Mouse (Mus musculus) lung, postnatal 4 days (tissue): ENCODE results near the gene Il6st.

Experiments
- DNase-seq, 2 experiments: peaks; one replicate each; pipeline ENCODE4 v3.0.0; 2021

Il6st gene

GRCm38 (mm10) chr13:112483015-112483414 is 19.1 kb downstream of the Il6st start:
- no peak for DNase-seq

GRCm38 (mm10) chr13:112486236-112486635 is 22.4 kb downstream of the Il6st start:
- DNase-seq = no peak

- DNase-seq = no peak
These were observed 22.8 kb downstream of the Il6st start for GRCm38 (mm10) chr13:112486676-112487075.

GRCm38 (mm10) chr13:112490036-112490435 is 26.2 kb downstream of the Il6st start:
- no peak for DNase-seq

GRCm38 (mm10) chr13:112491636-112492284 is 27.9 kb downstream of the Il6st start:
- no peak for DNase-seq

GRCm38 (mm10) chr13:112492285-112492678 is 28.4 kb downstream of the Il6st start:
- DNase-seq = no peak

- no peak for DNase-seq
These were observed 30.7 kb downstream of the Il6st start for GRCm38 (mm10) chr13:112494590-112494989.

GRCm38 (mm10) chr13:112500027-112500426 is 36.2 kb downstream of the Il6st start:
- DNase-seq = no peak

- no peak for DNase-seq
These were observed 36.6 kb downstream of the Il6st start for GRCm38 (mm10) chr13:112500466-112500865.

- DNase-seq = no peak
These were observed 40.0 kb downstream of the Il6st start for GRCm38 (mm10) chr13:112503846-112504245.

GRCm38 (mm10) chr13:112505436-112505835 is 41.6 kb downstream of the Il6st start:
- DNase-seq = no peak

GRCm38 (mm10) chr13:112506766-112507165 is 42.9 kb downstream of the Il6st start:
- DNase-seq = no peak

- DNase-seq = no peak
These were observed 43.8 kb downstream of the Il6st start for GRCm38 (mm10) chr13:112507691-112508090.

GRCm38 (mm10) chr13:112508487-112508886 is 44.6 kb downstream of the Il6st start:
- DNase-seq = no peak

- peak; percentile 38 to 65 for DNase-seq
These were observed 45.6 kb downstream of the Il6st start for GRCm38 (mm10) chr13:112509465-112509864.

- DNase-seq = no peak
These were observed 46.8 kb downstream of the Il6st start for GRCm38 (mm10) chr13:112510437-112511212.

GRCm38 (mm10) chr13:112511261-112511660 is 47.4 kb downstream of the Il6st start:
- DNase-seq = peak in 1 of 2 experiments; percentile 43

GRCm38 (mm10) chr13:112511810-112512209 is 47.9 kb downstream of the Il6st start:
- DNase-seq = no peak

- DNase-seq = no peak
These were observed 49.0 kb downstream of the Il6st start for GRCm38 (mm10) chr13:112512824-112513223.

- DNase-seq = no peak
These were observed 50.7 kb downstream of the Il6st start for GRCm38 (mm10) chr13:112514546-112514945.

GRCm38 (mm10) chr13:112522261-112522660 is 58.4 kb downstream of the Il6st start:
- DNase-seq = no peak

GRCm38 (mm10) chr13:112522896-112523295 is 59.0 kb downstream of the Il6st start:
- DNase-seq = no peak

GRCm38 (mm10) chr13:112523346-112523970 is 59.6 kb downstream of the Il6st start:
- no peak for DNase-seq

GRCm38 (mm10) chr13:112527186-112527585 is 63.3 kb downstream of the Il6st start:
- no peak for DNase-seq
